ENCODE assay signal across 11 mouse cellular contexts in the genomic region with DNA sequence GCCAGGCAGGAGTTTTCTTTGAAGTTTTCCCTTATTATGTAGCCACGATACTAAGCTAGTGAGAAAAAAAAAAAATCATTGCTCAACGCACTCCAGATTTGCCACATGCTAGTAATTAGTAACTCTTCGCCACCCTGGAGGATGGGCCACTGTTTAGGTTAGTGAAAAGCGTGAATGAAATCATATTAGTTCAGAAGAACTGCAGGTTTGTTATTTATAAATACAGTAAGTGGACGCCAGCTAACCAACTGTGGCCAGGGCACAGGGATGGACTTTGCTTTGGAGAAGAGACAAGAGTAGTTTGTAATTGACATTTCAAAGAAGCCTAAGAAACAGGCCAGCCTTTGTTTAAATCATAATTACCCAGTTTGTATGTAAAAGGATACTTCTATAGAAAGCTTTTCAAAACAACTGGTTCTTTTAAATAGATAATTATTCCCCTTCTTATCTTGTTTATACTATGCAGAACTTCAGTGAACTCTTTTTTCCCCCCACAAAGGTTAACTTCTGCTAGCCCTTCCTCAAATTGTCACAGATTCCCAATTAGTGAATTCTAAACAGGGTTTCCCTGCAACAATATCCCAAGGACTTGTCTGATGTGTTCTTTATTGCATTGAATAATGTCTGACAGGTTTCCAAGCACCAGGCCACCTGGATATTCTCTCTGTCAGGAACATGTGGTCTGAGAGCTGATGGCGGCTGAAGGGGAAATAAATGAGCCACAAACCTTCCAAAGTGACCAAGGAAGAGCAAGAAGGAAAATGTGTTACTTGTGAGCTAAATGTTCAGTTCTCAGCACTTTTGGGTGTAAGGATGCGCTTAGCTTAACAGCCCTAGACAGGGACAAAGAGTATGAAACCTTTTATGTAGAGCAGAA. TPM values are rescaled to one million over a fixed set of nuclear protein-coding genes. Genes with fewer than 3 reads are reported as not detected.
DNase-seq lines count a peak whose midpoint lies in the region; ATAC-seq and TF ChIP-seq lines count a peak whose summit lies in the region.
"Had no signal": no experiment of that assay in that cellular context is flagged by ENCODE, and none has a peak within 500 bp of the region (broad histone marks: within the 10 kb centered on the region; RNA-seq: fewer than 3 reads in every experiment).

No protein-coding gene starts in this region.

- H3K36me3 ChIP-seq in heart, embryonic 14.5 days (ENCODE audit: control insufficient read depth, insufficient read depth, low read length): no peaks in the 10 kb centered on the region
- no peaks in the 10 kb centered on the region for H3K36me3 ChIP-seq in ES-E14 (ENCODE audit: control insufficient read depth, insufficient read depth, low read length, poor library complexity, severe bottlenecking)
- H3K36me3 ChIP-seq in forebrain, embryonic 12.5 days (replicated peaks): no peaks in the 10 kb centered on the region

- 43% methylated on average over 7 of the region's 7 CpGs for WGBS in heart, embryonic 14.5 days
- WGBS in forebrain, embryonic 12.5 days: 17% methylated on average over 7 of the region's 7 CpGs

- no peak overlapping the region for H3K4me2 ChIP-seq in heart, embryonic 14.5 days (ENCODE audit: low read length)
- H3K4me2 ChIP-seq in forebrain, embryonic 12.5 days: no peak overlapping the region; the same call in 1 of the 2 replicates

- H3K4me1 ChIP-seq in heart, embryonic 14.5 days (ENCODE audit: control insufficient read depth in 2 of 2, insufficient read depth in 2 of 2, low read length in 2 of 2): peaks cover 30 to 51% of the 10 kb centered on the region in 2 experiments
- peaks cover 10 to 26% of the 10 kb centered on the region in 2 experiments; a peak in 3 of 4 replicates for H3K4me1 ChIP-seq in ES-E14 (ENCODE audit: control insufficient read depth in 2 of 2, insufficient read depth in 2 of 2, low read length in 2 of 2, poor library complexity in 1 of 2)
- peaks cover 34% of the 10 kb centered on the region for H3K4me1 ChIP-seq in forebrain, embryonic 12.5 days

- no peaks in the 10 kb centered on the region for H3K9me3 ChIP-seq in heart, embryonic 14.5 days (ENCODE audit: control insufficient read depth, low read length)
- H3K9me3 ChIP-seq in ES-E14 (ENCODE audit: control insufficient read depth, insufficient read depth, low read depth, low read length): no peaks in the 10 kb centered on the region
- no peaks in the 10 kb centered on the region for H3K9me3 ChIP-seq in forebrain, embryonic 12.5 days

- peak overlapping the region; percentile 78 to 81 for H3K27ac ChIP-seq in heart, embryonic 14.5 days (replicated peaks in 1 of 2; ENCODE audit: control insufficient read depth in 1 of 2, insufficient read depth in 1 of 2, low read depth in 2 of 2, low read length in 2 of 2)
- H3K27ac ChIP-seq in ES-E14 (ENCODE audit: insufficient read depth, low read depth, low read length, poor library complexity, severe bottlenecking): peak overlapping the region; percentile 24; the same call in 1 of the 2 replicates
- H3K27ac ChIP-seq in forebrain, embryonic 12.5 days: peak overlapping the region; percentile 93

- in situ Hi-C loops in ES-E14 (cut with MboI; ENCODE audit: low sequenced_read_pairs in 2 of 2, unreplicated experiment in 2 of 2): no loop called here

- H3K27me3 ChIP-seq in heart, embryonic 14.5 days (ENCODE audit: control insufficient read depth, insufficient read depth, low read length): no peaks in the 10 kb centered on the region
- no peaks in the 10 kb centered on the region; the same call in 1 of the 2 replicates for H3K27me3 ChIP-seq in forebrain, embryonic 12.5 days

- ATAC-seq in heart, embryonic 14.5 days (ENCODE audit: insufficient number of reproducible peaks, insufficient read depth, low FRiP score, low read depth): no peak
- ATAC-seq in forebrain, embryonic 12.5 days (ENCODE audit: low FRiP score): no peak; the same call in 1 of the 2 replicates
- ATAC-seq in frontal cortex, adult (ENCODE audit: low TSS enrichment): no peak

- H3K9ac ChIP-seq in heart, embryonic 14.5 days (ENCODE audit: low read length): no peak overlapping the region
- peak overlapping the region; percentile 43; the same call in 1 of the 2 replicates for H3K9ac ChIP-seq in ES-E14 (ENCODE audit: insufficient read depth, low read depth, low read length, poor library complexity, severe bottlenecking)
- 0 out of 2 replicates have a peak overlapping the region, but pooled peaks have one; percentile 42 for H3K9ac ChIP-seq in forebrain, embryonic 12.5 days

- no peak for DNase-seq in heart, postnatal 4 days
- DNase-seq in ES-E14 (ENCODE audit: low read depth, low spot score): no peak
- peak; percentile 18 to 51 for DNase-seq in kidney, postnatal 25 days
- DNase-seq in frontal cortex, adult 2 months (ENCODE audit: extremely low spot score in 1 of 2, low spot score in 1 of 2): no peak
- DNase-seq in lung, adult 18-20 months: no peak
- DNase-seq: cerebellum, postnatal 25 days; thymus, postnatal 14 days had no signal

- H3K4me3 ChIP-seq in heart, embryonic 14.5 days (ENCODE audit: control insufficient read depth in 1 of 2, insufficient read depth in 1 of 2, low read depth in 1 of 2, low read length in 2 of 2): no peak overlapping the region
- H3K4me3 ChIP-seq in ES-E14 (ENCODE audit: insufficient read depth in 1 of 2, low read depth in 1 of 2, low read length in 2 of 2, poor library complexity in 1 of 2, severe bottlenecking in 1 of 2): no peak overlapping the region
- no peak overlapping the region for H3K4me3 ChIP-seq in forebrain, embryonic 12.5 days (replicated peaks)

TF ChIP-seq in ES-E14, 5 proteins besides CTCF, POLR2A, EP300 and RAD21:
- TF ChIP-seq CHD2 (IDR thresholded peaks at IDR 0.05; ENCODE audit: low read depth, low read length) (no peak), ZC3H11A (IDR thresholded peaks at IDR 0.05; ENCODE audit: borderline replicate concordance, low read depth, low read length) (no peak), HCFC1 (IDR thresholded peaks at IDR 0.05; ENCODE audit: borderline replicate concordance, insufficient read depth, low read length) (no peak), MAFK (IDR thresholded peaks at IDR 0.05; ENCODE audit: insufficient read depth, low read depth, low read length) (no peak), ZNF384 (IDR thresholded peaks at IDR 0.05; ENCODE audit: low read depth, low read length) (no peak)

RNA-seq across cellular contexts. Expression of a gene that starts 15.7 kb away (rescaled TPM):
- polyA plus RNA-seq in heart, embryonic 14.5 days (2014; fragmentation: Nextera tagmentation; extraction: Ambion mirVana): 2.2 and 4.8 TPM in 2 replicates
- 1 to 10 TPM; 1.2 to 1.4 TPM for total RNA-seq in heart, postnatal 4 days (2021)
- 1.6 and 1.7 TPM in 2 replicates for total RNA-seq in ES-E14 (2012; rRNA removed)
- 4.6 and 7.0 TPM in 2 replicates for polyA plus RNA-seq in forebrain, embryonic 12.5 days (2016; fragmentation: Nextera tagmentation; extraction: Ambion mirVana)
- polyA plus RNA-seq in frontal cortex, adult 2 months (2012; rRNA removed): 2.7 and 4.3 TPM in 2 replicates

RNA-seq across cellular contexts. Expression of a gene that starts 16.0 kb away (rescaled TPM):
- not detected in 2 replicates for polyA plus RNA-seq in heart, embryonic 14.5 days (2014; fragmentation: Nextera tagmentation; extraction: Ambion mirVana)
- total RNA-seq in heart, postnatal 4 days (2021): under 1 TPM in 1 of 2 experiments, not detected in 1; 0.52 TPM
- total RNA-seq in ES-E14 (2012; rRNA removed): 0.37 and 0.58 TPM in 2 replicates
- polyA plus RNA-seq in forebrain, embryonic 12.5 days (2016; fragmentation: Nextera tagmentation; extraction: Ambion mirVana): 0.29 and 0.42 TPM in 2 replicates
- polyA plus RNA-seq in frontal cortex, adult 2 months (2012; rRNA removed): 0.08 TPM in 1 of 2 replicates, not detected in the other
- total RNA-seq: heart, postnatal 10 days had no signal

RNA-seq across cellular contexts. Expression of a gene that starts 16.1 kb away (rescaled TPM):
- polyA plus RNA-seq in heart, embryonic 14.5 days (2014; fragmentation: Nextera tagmentation; extraction: Ambion mirVana): 25.4 and 26.3 TPM in 2 replicates
- total RNA-seq in heart, postnatal 4 days (2021): 10 to 100 TPM; 18.0 to 20.2 TPM
- 104 and 138 TPM in 2 replicates for total RNA-seq in ES-E14 (2012; rRNA removed)
- polyA plus RNA-seq in forebrain, embryonic 12.5 days (2016; fragmentation: Nextera tagmentation; extraction: Ambion mirVana): 48.1 and 49.4 TPM in 2 replicates
- polyA plus RNA-seq in frontal cortex, adult 2 months (2012; rRNA removed): 25.1 and 28.2 TPM in 2 replicates

RNA-seq across cellular contexts. Expression of a gene that starts 42.5 kb away (rescaled TPM):
- polyA plus RNA-seq in heart, embryonic 14.5 days (2014; fragmentation: Nextera tagmentation; extraction: Ambion mirVana): 2.5 TPM in 2 replicates
- total RNA-seq in heart, postnatal 4 days (2021): under 1 TPM; 0.16 to 0.19 TPM
- not detected in 2 replicates for total RNA-seq in ES-E14 (2012; rRNA removed)
- polyA plus RNA-seq in forebrain, embryonic 12.5 days (2016; fragmentation: Nextera tagmentation; extraction: Ambion mirVana): 4.7 and 5.2 TPM in 2 replicates
- 0.19 and 0.24 TPM in 2 replicates for polyA plus RNA-seq in frontal cortex, adult 2 months (2012; rRNA removed)

Comparison
In these comparisons a context has a peak if more than half of its experiments do, and no peak if none do; other contexts are left out.
1. H3K27ac ChIP-seq: peak in every context shown above with its lines; median percentile 93 in forebrain, embryonic 12.5 days; 80 in heart, embryonic 14.5 days; 24 in ES-E14.
2. DNase-seq: peak in kidney, postnatal 25 days (2 of 2); none in heart, postnatal 4 days (single experiment), ES-E14 (single experiment), frontal cortex, adult 2 months (0 of 2) and lung, adult 18-20 months (0 of 2).